Mouse (Mus musculus): ENCODE results near the gene Ext2. TPM values are rescaled to one million over a fixed set of nuclear protein-coding genes. Genes with fewer than 3 reads are reported as not detected.

Gene Ext2
- 34.9 and 37.8 TPM in 2 replicates for total RNA-seq (2014; rRNA removed)
- 69.8 and 70.3 TPM in 2 replicates for polyA plus RNA-seq (2015; fragmentation: Nextera tagmentation; extraction: Ambion mirVana)

DNA sequence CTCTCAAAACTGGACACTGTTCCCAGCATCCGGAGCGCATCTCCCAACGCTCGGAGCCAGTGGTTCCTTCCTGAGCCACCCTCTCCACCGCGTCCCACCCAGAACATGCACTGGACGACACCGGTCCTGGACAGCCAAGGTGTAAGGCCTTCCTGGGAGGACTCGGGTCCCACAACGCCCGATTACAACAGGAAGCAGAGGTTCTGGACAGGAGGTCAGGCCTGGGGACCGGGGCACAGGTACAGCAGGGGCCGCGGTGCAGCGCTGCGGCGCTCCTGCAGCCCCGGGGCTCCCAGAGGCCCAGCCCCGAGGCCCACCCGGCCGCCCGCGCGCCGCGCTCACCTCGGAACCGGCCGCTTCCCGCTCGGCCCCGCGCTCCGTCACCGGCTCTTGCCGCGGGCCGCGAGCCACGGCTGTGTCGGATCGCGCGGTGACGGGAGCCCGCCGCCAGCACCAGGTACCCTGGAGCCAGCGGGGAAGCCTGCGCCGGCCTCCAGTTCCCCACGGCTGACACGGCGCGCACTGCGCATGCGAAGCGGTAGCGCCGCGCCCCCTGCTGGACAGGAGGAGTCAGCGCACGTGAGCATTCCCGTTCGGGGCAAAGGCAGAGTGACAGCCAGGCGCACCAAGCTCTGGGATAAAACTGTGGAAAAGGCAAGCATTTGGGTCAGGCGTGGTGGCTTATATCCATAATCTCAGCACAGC lies at the start of gene Ext2:
Gene Ext2, minus strand, starts transcription at position 524 of the 705 bp plus-strand sequence.
- H3K9ac ChIP-seq (replicated peaks; ENCODE audit: low read length), result peak within 1 kb of the TSS; percentile 98
- 5% methylated on average over 63 of the region's 66 CpGs for WGBS
- DNase-seq (ENCODE audit: low spot score) (peak; percentile 94), ATAC-seq (peak; percentile 92)
- H3K4me3 ChIP-seq (ENCODE audit: low read length), result peak within 1 kb of the TSS; percentile 97
- TF ChIP-seq CTCF (IDR thresholded peaks at IDR 0.05; ENCODE audit: low read depth), result peak; percentile 96
- H3K9me3 ChIP-seq (ENCODE audit: low read length), result no peaks in the 10 kb centered on the region
- H3K27me3 ChIP-seq (ENCODE audit: insufficient read depth, low read length), result no peaks in the 10 kb centered on the region
- peak within 1 kb of the TSS; percentile 68; the same call in 1 of the 2 replicates for H3K27ac ChIP-seq
- H3K36me3 ChIP-seq (ENCODE audit: insufficient read depth, low read length), result no peaks in the 10 kb centered on the region
- H3K4me1 ChIP-seq (ENCODE audit: insufficient read depth, low read length), result peaks cover 8% of the 10 kb centered on the region
- peak within 1 kb of the TSS; percentile 83 for H3K4me2 ChIP-seq (ENCODE audit: low read depth, low read length)

DNA sequence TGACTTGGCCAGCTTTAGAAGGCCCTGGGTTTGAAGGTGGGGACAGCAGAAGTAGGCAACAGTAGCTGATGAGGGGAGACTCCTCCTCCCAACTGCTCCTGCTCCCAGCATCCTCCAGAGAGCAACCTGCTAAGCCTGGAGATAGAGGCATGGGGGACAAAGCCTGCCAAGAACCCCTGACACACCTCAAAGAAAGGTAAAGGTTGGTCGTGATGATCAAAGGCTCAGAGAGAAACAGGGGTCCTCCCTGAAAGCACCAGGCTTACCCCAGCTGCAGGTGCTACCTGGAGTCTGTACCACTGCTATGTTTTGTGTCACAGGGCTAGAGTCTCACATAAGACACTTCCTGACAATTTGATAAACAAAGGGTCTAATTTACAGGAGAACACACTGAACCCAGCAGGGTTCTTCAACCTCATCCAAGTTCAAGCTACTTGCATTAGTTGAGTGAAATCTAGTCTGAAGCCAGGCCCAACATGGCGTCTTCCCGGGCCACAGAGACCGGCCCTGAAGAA lies 49.1 kb upstream of the Ext2 start:
- DNase-seq (ENCODE audit: low spot score) (no peak), ATAC-seq (no peak)
- no peaks in the 10 kb centered on the region for H3K27me3 ChIP-seq (ENCODE audit: insufficient read depth, low read length)
- 91% methylated on average over 4 of the region's 4 CpGs for WGBS
- no peak overlapping the region; the same call in 1 of the 2 replicates for H3K27ac ChIP-seq
- H3K4me1 ChIP-seq (ENCODE audit: insufficient read depth, low read length), result peaks cover 6% of the 10 kb centered on the region
- H3K4me2 ChIP-seq (ENCODE audit: low read depth, low read length), result no peak overlapping the region
- no peak overlapping the region for H3K4me3 ChIP-seq (ENCODE audit: low read length)
- H3K9ac ChIP-seq (replicated peaks; ENCODE audit: low read length), result no peak overlapping the region
- no peaks in the 10 kb centered on the region for H3K9me3 ChIP-seq (ENCODE audit: low read length)
- H3K36me3 ChIP-seq (ENCODE audit: insufficient read depth, low read length), result no peaks in the 10 kb centered on the region
- TF ChIP-seq CTCF (IDR thresholded peaks at IDR 0.05; ENCODE audit: low read depth), result no peak

DNA sequence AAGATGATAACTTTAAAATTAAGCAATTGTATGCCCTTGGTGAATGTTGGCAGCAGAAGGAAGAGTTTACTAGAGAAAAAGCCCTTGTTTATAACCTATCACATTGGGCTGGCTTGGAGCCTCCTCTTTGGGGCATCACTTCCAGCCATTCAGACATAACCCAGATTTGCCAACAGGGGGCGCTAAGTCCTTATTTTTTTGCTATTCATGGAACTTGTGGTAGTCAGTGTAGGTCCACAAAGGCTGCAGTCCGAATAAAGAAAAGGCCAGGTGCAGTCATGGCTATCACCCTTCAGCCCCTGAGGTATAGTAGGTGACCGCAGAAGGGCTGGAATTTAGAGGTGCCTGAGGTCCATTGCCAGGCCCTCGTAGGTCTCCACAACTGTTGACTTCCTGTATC lies 48.5 kb upstream of the Ext2 start:
- WGBS, result 41% methylated on average over 4 of the region's 4 CpGs
- no peak overlapping the region for H3K4me2 ChIP-seq (ENCODE audit: low read depth, low read length)
- DNase-seq (ENCODE audit: low spot score) (peak; percentile 84), ATAC-seq (peak; percentile 72)
- no peaks in the 10 kb centered on the region for H3K27me3 ChIP-seq (ENCODE audit: insufficient read depth, low read length)
- H3K9me3 ChIP-seq (ENCODE audit: low read length), result no peaks in the 10 kb centered on the region
- H3K9ac ChIP-seq (replicated peaks; ENCODE audit: low read length), result no peak overlapping the region
- peak; percentile 72 for TF ChIP-seq CTCF (IDR thresholded peaks at IDR 0.05; ENCODE audit: low read depth)
- H3K4me1 ChIP-seq (ENCODE audit: insufficient read depth, low read length), result peaks cover 6% of the 10 kb centered on the region
- H3K27ac ChIP-seq, result no peak overlapping the region
- no peak overlapping the region for H3K4me3 ChIP-seq (ENCODE audit: low read length)
- no peaks in the 10 kb centered on the region for H3K36me3 ChIP-seq (ENCODE audit: insufficient read depth, low read length)

DNA sequence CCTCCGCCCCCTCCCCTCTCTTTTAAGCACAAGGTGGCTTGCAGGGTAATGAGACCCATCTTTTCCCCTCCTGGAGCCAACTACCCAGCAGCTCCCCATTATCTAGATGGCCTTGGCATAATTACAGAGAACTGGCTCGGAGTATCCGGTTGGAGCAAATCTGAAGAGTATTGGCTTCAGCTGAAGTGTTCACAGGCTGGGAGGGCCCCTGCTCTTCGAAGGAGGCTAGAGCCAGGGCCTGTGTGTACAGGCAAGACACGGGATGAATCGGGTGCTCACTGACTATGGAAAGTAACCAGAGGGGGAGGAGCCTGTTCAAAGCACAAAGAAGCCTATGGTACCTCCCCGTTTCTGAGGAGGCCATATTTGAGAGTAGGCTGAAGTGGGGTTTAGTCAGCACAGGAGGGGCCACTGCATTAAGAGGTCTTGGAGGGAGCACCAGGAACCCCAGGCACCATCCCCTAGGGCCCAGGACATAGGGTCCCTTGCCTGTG lies 46.8 kb upstream of the Ext2 start, which contains the start of gene Accsl:
Gene Accsl, minus strand, starts transcription at position 51 of the 494 bp plus-strand sequence.
- no peak within 1 kb of the TSS for H3K9ac ChIP-seq (replicated peaks; ENCODE audit: low read length)
- H3K36me3 ChIP-seq (ENCODE audit: insufficient read depth, low read length), result no peaks in the 10 kb centered on the region
- no peaks in the 10 kb centered on the region for H3K9me3 ChIP-seq (ENCODE audit: low read length)
- no peaks in the 10 kb centered on the region for H3K27me3 ChIP-seq (ENCODE audit: insufficient read depth, low read length)
- no peak within 1 kb of the TSS for H3K4me2 ChIP-seq (ENCODE audit: low read depth, low read length)
- no peak for ATAC-seq
- no peak for DNase-seq (ENCODE audit: low spot score)
- peaks cover 5% of the 10 kb centered on the region for H3K4me1 ChIP-seq (ENCODE audit: insufficient read depth, low read length)
- no peak within 1 kb of the TSS for H3K4me3 ChIP-seq (ENCODE audit: low read length)
- TF ChIP-seq CTCF (IDR thresholded peaks at IDR 0.05; ENCODE audit: low read depth), result no peak
- 64% methylated on average over 7 of the region's 7 CpGs for WGBS
- no peak within 1 kb of the TSS for H3K27ac ChIP-seq

DNA sequence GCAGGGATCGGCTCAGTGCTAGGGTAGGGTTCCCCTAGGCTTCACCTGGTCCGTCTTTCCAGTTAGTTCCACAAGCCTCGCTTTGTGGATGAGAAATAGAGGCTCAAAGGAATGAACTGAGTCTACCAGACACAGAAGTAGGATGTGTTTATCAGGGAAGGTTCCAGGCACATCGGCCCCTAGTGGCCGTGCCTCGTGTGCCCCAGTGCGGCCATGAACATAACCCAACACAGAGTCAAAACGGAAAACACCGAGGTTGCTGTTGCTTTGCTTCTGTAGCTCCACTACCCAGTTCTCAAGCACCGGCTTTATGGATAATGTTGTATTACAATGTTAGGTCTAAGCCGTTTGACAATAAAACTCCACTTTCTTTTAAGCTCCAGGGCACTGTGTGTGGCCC lies 46.2 kb upstream of the Ext2 start:
- H3K9ac ChIP-seq (replicated peaks; ENCODE audit: low read length), result no peak overlapping the region
- ATAC-seq (no peak), DNase-seq (ENCODE audit: low spot score) (no peak)
- no peaks in the 10 kb centered on the region for H3K36me3 ChIP-seq (ENCODE audit: insufficient read depth, low read length)
- H3K27ac ChIP-seq, result no peak overlapping the region
- H3K27me3 ChIP-seq (ENCODE audit: insufficient read depth, low read length), result no peaks in the 10 kb centered on the region
- no peaks in the 10 kb centered on the region for H3K4me1 ChIP-seq (ENCODE audit: insufficient read depth, low read length)
- no peak for TF ChIP-seq CTCF (IDR thresholded peaks at IDR 0.05; ENCODE audit: low read depth)
- 88% methylated on average over 11 of the region's 11 CpGs for WGBS
- H3K4me2 ChIP-seq (ENCODE audit: low read depth, low read length), result no peak overlapping the region
- H3K4me3 ChIP-seq (ENCODE audit: low read length), result no peak overlapping the region
- H3K9me3 ChIP-seq (ENCODE audit: low read length), result no peaks in the 10 kb centered on the region

DNA sequence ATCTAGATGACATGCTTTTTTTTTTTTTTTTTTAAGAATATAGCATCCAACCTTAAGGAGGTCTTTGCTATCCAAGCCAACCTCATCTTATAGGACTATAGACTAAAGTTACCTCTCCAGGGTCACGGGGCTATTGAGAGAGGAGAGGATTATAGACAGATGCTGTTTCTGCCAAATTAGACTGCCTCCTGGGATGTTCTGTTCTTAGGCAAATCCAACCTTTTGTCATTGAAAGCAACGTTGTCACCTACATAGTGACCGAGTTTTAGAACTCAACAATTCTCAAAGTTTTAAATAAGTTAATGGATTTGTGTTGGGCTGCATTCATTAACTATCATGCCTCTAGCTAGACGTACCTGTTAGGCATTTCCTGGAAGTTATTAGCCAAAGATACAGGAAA lies 40.9 kb upstream of the Ext2 start:
- Histone ChIP-seq H3K9me3 (ENCODE audit: low read length) (no peaks in the 10 kb centered on the region), H3K36me3 (ENCODE audit: insufficient read depth, low read length) (no peaks in the 10 kb centered on the region)
- WGBS, result 63% methylated on average over 4 of the region's 4 CpGs

DNA sequence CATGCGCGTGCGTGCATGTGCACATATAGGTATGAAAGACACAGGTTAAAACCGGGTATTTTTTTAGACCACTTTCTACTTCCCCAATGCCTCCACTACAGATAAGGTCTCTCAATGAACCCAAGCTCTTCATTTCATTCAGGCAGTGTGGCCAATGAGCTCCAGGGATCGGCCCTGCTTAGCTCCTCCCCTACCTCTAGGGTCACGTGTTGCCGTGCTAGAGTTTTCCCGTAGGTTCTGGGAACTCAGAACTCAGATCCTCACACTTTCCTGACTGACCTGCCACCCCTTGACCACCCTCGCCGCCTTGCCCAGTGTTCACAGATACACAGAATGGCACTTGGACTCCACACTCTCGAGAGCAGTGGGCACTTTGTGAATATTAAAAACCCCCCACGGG lies 36.5 kb upstream of the Ext2 start:
- H3K36me3 ChIP-seq (ENCODE audit: insufficient read depth, low read length), result no peaks in the 10 kb centered on the region
- no peak overlapping the region for H3K27ac ChIP-seq
- H3K9me3 ChIP-seq (ENCODE audit: low read length), result no peaks in the 10 kb centered on the region
- TF ChIP-seq CTCF (IDR thresholded peaks at IDR 0.05; ENCODE audit: low read depth), result no peak
- WGBS, result 72% methylated on average over 12 of the region's 12 CpGs
- no peak overlapping the region for H3K9ac ChIP-seq (replicated peaks; ENCODE audit: low read length)
- no peaks in the 10 kb centered on the region for H3K27me3 ChIP-seq (ENCODE audit: insufficient read depth, low read length)
- no peaks in the 10 kb centered on the region for H3K4me1 ChIP-seq (ENCODE audit: insufficient read depth, low read length)
- ATAC-seq (no peak), DNase-seq (ENCODE audit: low spot score) (no peak)
- H3K4me3 ChIP-seq (ENCODE audit: low read length), result no peak overlapping the region
- no peak overlapping the region for H3K4me2 ChIP-seq (ENCODE audit: low read depth, low read length)

More for the DNA sequence above, 40.9 kb upstream of the Ext2 start:
- no peaks in the 10 kb centered on the region for H3K27me3 ChIP-seq (ENCODE audit: insufficient read depth, low read length)
- no peak overlapping the region for H3K4me2 ChIP-seq (ENCODE audit: low read depth, low read length)
- DNase-seq (ENCODE audit: low spot score) (no peak), ATAC-seq (no peak)
- no peak overlapping the region for H3K4me3 ChIP-seq (ENCODE audit: low read length)
- H3K9ac ChIP-seq (replicated peaks; ENCODE audit: low read length), result no peak overlapping the region
- no peak overlapping the region for H3K27ac ChIP-seq
- no peak for TF ChIP-seq CTCF (IDR thresholded peaks at IDR 0.05; ENCODE audit: low read depth)
- H3K4me1 ChIP-seq (ENCODE audit: insufficient read depth, low read length), result no peaks in the 10 kb centered on the region

All from hindbrain, postnatal 0 days (tissue).